In genomic region chr5:41947114-41947640, GRCm38 (mm10) we compare ENCODE assay signal across 10 mouse cellular contexts.
DNase-seq lines count a peak whose midpoint lies in the region; ATAC-seq and TF ChIP-seq lines count a peak whose summit lies in the region.
"Had no signal": no experiment of that assay in that cellular context is flagged by ENCODE, and none has a peak within 500 bp of the region (broad histone marks: within the 10 kb centered on the region; RNA-seq: fewer than 3 reads in every experiment).

No protein-coding gene starts in this region.

- no peak overlapping the region for H3K9ac ChIP-seq in kidney, embryonic 14.5 days (ENCODE audit: low read depth, low read length)
- H3K9ac ChIP-seq in stomach, postnatal 0 days (ENCODE audit: low read length) = no peak overlapping the region
- H3K9ac ChIP-seq: embryonic facial prominence, embryonic 13.5 days had no signal

- no peaks in the 10 kb centered on the region for H3K4me1 ChIP-seq in kidney, embryonic 14.5 days (ENCODE audit: control insufficient read depth, insufficient read depth, low read length)
- H3K4me1 ChIP-seq in stomach, postnatal 0 days (replicated peaks; ENCODE audit: control insufficient read depth, insufficient read depth) = no peaks in the 10 kb centered on the region
- H3K4me1 ChIP-seq: embryonic facial prominence, embryonic 13.5 days had no signal

- TF ChIP-seq EP300 in stomach, postnatal 0 days (optimal IDR thresholded peaks at IDR 0.05) = no peak

- no peaks in the 10 kb centered on the region for H3K9me3 ChIP-seq in kidney, embryonic 14.5 days (ENCODE audit: control insufficient read depth, low read length)
- H3K9me3 ChIP-seq in stomach, postnatal 0 days (ENCODE audit: control insufficient read depth, low read length) = no peaks in the 10 kb centered on the region
- H3K9me3 ChIP-seq: embryonic facial prominence, embryonic 13.5 days had no signal

- no peak for TF ChIP-seq CTCF in stomach, postnatal 0 days (IDR thresholded peaks at IDR 0.05; ENCODE audit: low read depth)

- no peak overlapping the region for H3K4me2 ChIP-seq in kidney, embryonic 14.5 days (replicated peaks; ENCODE audit: low read depth, low read length)
- H3K4me2 ChIP-seq in stomach, postnatal 0 days (replicated peaks; ENCODE audit: low read depth) = no peak overlapping the region
- H3K4me2 ChIP-seq: embryonic facial prominence, embryonic 13.5 days had no signal

- H3K36me3 ChIP-seq in kidney, embryonic 14.5 days (ENCODE audit: control insufficient read depth, insufficient read depth, low read length) = no peaks in the 10 kb centered on the region
- H3K36me3 ChIP-seq in stomach, postnatal 0 days (ENCODE audit: control insufficient read depth, insufficient read depth, low read length) = no peaks in the 10 kb centered on the region
- H3K36me3 ChIP-seq: embryonic facial prominence, embryonic 13.5 days had no signal

- H3K27me3 ChIP-seq in kidney, embryonic 14.5 days (ENCODE audit: control insufficient read depth, insufficient read depth, low read length) = no peaks in the 10 kb centered on the region
- no peaks in the 10 kb centered on the region for H3K27me3 ChIP-seq in stomach, postnatal 0 days (ENCODE audit: control insufficient read depth, insufficient read depth, low read length)
- H3K27me3 ChIP-seq: embryonic facial prominence, embryonic 13.5 days had no signal

- no peak overlapping the region for H3K27ac ChIP-seq in kidney, embryonic 14.5 days (ENCODE audit: low read depth, low read length)
- no peak overlapping the region for H3K27ac ChIP-seq in stomach, postnatal 0 days (replicated peaks)
- H3K27ac ChIP-seq: embryonic facial prominence, embryonic 13.5 days had no signal

- no peak for ATAC-seq in kidney, embryonic 14.5 days (ENCODE audit: low FRiP score, low TSS enrichment)
- no peak for ATAC-seq in stomach, postnatal 0 days (ENCODE audit: low FRiP score, low TSS enrichment)
- ATAC-seq: activated CD4-positive, CD25-positive, alpha-beta regulatory T cell, adult 4 months had no signal

- 84% methylated on average over 7 of the region's 7 CpGs for WGBS in kidney, embryonic 14.5 days
- 70% methylated on average over 7 of the region's 7 CpGs for WGBS in stomach, postnatal 0 days

- no peak overlapping the region for H3K4me3 ChIP-seq in kidney, embryonic 14.5 days (ENCODE audit: low read length)
- no peak overlapping the region for H3K4me3 ChIP-seq in stomach, postnatal 0 days (ENCODE audit: low read depth, low read length)
- H3K4me3 ChIP-seq: embryonic facial prominence, embryonic 13.5 days had no signal

- peak; percentile 5 for DNase-seq in gastrocnemius, adult 18-20 months (ENCODE audit: low spot score)
- no peak for DNase-seq in gastrocnemius, postnatal 4 days (ENCODE audit: low spot score in 2 of 2)
- DNase-seq in right cerebral cortex, adult 18-20 months = peak; percentile 23
- DNase-seq in right cerebral cortex, postnatal 25 days = no peak
- peak; percentile 12 to 30 for DNase-seq in frontal cortex, postnatal 14 days (ENCODE audit: low spot score in 2 of 2)
- peak; percentile 20 for DNase-seq in skeletal muscle tissue, adult 2 months (ENCODE audit: low read depth, low spot score)
- DNase-seq in stomach, postnatal 0 days (ENCODE audit: low spot score) = no peak

Comparison
In these comparisons a context has a peak if more than half of its experiments do, and no peak if none do; other contexts are left out.
1. DNase-seq: peak in gastrocnemius, adult 18-20 months (single experiment), right cerebral cortex, adult 18-20 months (single experiment), frontal cortex, postnatal 14 days (2 of 2) and skeletal muscle tissue, adult 2 months (single experiment); none in gastrocnemius, postnatal 4 days (0 of 2), right cerebral cortex, postnatal 25 days (single experiment) and stomach, postnatal 0 days (single experiment).